Mouse (Mus musculus) stomach, postnatal 0 days (tissue): ENCODE data around the gene Smarcc2.

ENCODE experiments used
- CTCF ChIP-seq: IDR thresholded peaks from 2 replicates; pipeline ENCODE4 v1.5.1; 2016; ENCODE audit warnings: antibody characterized with exemption, low read depth, mild to moderate bottlenecking, moderate library complexity
- EP300 ChIP-seq: optimal IDR thresholded peaks from 2 replicates; pipeline ENCODE3; 2016; ENCODE audit warnings: antibody characterized with exemption

- no peak for TF ChIP-seq CTCF
- no peak for TF ChIP-seq EP300
Measured at GRCm38 (mm10) chr10:128508260-128508659, 49.2 kb downstream of the Smarcc2 start.
